Mouse (Mus musculus) C2C12 (cell line): ENCODE measurements around the gene Necap1.

Source experiments
- CTCF ChIP-seq: IDR thresholded peaks from one replicate; pipeline ENCODE4 v1.5.1; 2011; ENCODE audit not compliant: control insufficient read depth, insufficient read depth, insufficient read length
- MAX ChIP-seq: IDR thresholded peaks from one replicate; pipeline ENCODE4 v1.6.1; 2011; ENCODE audit warnings: mild to moderate bottlenecking, control low read depth
- MYOG ChIP-seq: IDR thresholded peaks from one replicate; pipeline ENCODE4 v1.6.1; 2011; ENCODE audit not compliant: control insufficient read depth, insufficient read length; ENCODE audit errors: extremely low read depth
- USF1 ChIP-seq: IDR thresholded peaks from one replicate; pipeline ENCODE4 v1.6.1; 2011; ENCODE audit warnings: low read depth, mild to moderate bottlenecking, control low read depth, moderate library complexity

DNA sequence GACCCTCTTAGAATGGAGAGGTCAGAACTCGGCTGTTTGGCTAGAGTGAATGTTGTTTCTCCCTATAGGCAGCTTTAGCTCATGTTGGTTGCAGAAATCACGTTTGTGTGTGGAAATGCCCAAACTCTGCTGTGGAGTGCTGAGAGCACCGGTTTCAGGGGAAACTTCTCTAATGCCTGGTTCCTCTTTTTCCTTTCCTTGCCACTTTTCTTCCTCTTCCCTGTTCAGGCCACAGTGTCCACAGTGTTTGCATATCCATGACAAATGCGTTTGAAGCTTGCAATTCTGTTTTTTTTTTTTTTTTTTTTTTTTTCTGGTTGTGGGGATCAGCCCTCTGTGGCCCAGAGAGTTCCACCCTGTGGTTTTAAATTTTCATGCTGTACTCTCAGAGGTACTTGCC, 47.2 kb downstream of the Necap1 start, which contains the start of gene Clec4a1:
- TF ChIP-seq CTCF: no peak
- TF ChIP-seq MAX: no peak
- no peak for TF ChIP-seq USF1
- TF ChIP-seq MYOG: no peak
